Mouse (Mus musculus) spleen, adult 2 months (tissue): ENCODE measurements around the gene Ankrd42.

Experiments used
- CTCF ChIP-seq: fragments of 200-500 bp; IDR thresholded peaks from 2 replicates; pipeline ENCODE4 v1.5.1; 2011; ENCODE audit warnings: mild to moderate bottlenecking, inconsistent platforms; ENCODE audit not compliant: insufficient read depth, insufficient read length, insufficient replicate concordance; ENCODE audit errors: extremely low read depth
- POLR2A ChIP-seq: fragments of 200-500 bp; IDR thresholded peaks from 2 replicates; pipeline ENCODE4 v1.6.1; 2011; ENCODE audit warnings: low read depth, low read length, inconsistent platforms

- TF ChIP-seq CTCF (no peak), POLR2A (no peak)
Observed at GRCm38 (mm10) chr7:92566775-92567174, 70.2 kb downstream of the Ankrd42 start.
